Mouse (Mus musculus) lung, postnatal 0 days (tissue): ENCODE data around the gene Slc2a9.

Experiments used
- CTCF ChIP-seq: IDR thresholded peaks from 2 replicates; pipeline ENCODE4 v1.5.1; 2016; ENCODE audit warnings: antibody characterized with exemption, mild to moderate bottlenecking
- EP300 ChIP-seq: IDR thresholded peaks from 2 replicates; pipeline ENCODE4 v1.6.1; 2016; ENCODE audit warnings: antibody characterized with exemption, mild to moderate bottlenecking, control low read depth

DNA sequence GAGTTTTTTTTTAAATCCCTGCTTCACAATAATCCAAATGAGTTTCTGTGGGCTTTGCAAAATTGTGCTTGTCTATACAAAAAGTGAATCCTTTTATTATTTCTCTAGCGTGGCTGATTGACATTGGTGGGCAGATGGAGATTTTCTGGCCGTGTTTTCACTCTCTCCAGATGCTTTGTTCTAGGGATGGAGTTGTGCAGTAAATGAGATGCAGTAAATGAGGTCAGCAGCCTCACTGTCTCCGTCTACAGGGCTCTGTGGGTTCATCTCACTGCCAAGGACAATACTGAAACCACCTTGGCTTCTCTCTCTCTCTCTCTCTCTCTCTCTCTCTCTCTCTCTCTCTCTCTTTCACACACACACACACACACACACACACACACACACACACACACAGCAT, 99.3 kb downstream of the Slc2a9 start:
- no peak for TF ChIP-seq CTCF
- TF ChIP-seq EP300, result no peak
